Mouse (Mus musculus) bone marrow macrophage, adult 2 months (primary cell): Measurements from ENCODE around the gene Nampt. TPM values are rescaled to one million over a fixed set of nuclear protein-coding genes. Genes with fewer than 3 reads are reported as not detected.

Experiments
- H3K27ac ChIP-seq: 2 replicates; pipeline ENCODE4 v1.5.1; 2012; ENCODE audit warnings: low read depth, low read length; ENCODE audit not compliant: insufficient read depth
- H3K4me1 ChIP-seq: 2 replicates; pipeline ENCODE4 v1.6.1; 2012; ENCODE audit warnings: low read length; ENCODE audit not compliant: control insufficient read depth, insufficient read depth
- H3K4me3 ChIP-seq: 2 replicates; pipeline ENCODE4 v1.5.1; 2012; ENCODE audit warnings: mild to moderate bottlenecking, low read length, moderate library complexity; ENCODE audit not compliant: insufficient read depth
- CTCF ChIP-seq: IDR thresholded peaks from 2 replicates; pipeline ENCODE4 v1.5.1; 2012; ENCODE audit warnings: low read depth, mild to moderate bottlenecking, low read length, moderate library complexity
- POLR2A ChIP-seq: IDR thresholded peaks from 2 replicates; pipeline ENCODE4 v1.6.1; 2012; ENCODE audit warnings: mild to moderate bottlenecking, low read depth, low read length, borderline replicate concordance
- polyA plus RNA-seq: library from polyadenylated mRNA; stranded (reverse); fragments of >200 nt; gene quantifications from 2 replicates; pipeline ENCODE4 v1.2.4, GENCODE M21; 2012; ENCODE audit not compliant: missing spikeins, insufficient read depth, insufficient read length

The Nampt gene
- polyA plus RNA-seq, 1 experiment, result 112 TPM

DNA sequence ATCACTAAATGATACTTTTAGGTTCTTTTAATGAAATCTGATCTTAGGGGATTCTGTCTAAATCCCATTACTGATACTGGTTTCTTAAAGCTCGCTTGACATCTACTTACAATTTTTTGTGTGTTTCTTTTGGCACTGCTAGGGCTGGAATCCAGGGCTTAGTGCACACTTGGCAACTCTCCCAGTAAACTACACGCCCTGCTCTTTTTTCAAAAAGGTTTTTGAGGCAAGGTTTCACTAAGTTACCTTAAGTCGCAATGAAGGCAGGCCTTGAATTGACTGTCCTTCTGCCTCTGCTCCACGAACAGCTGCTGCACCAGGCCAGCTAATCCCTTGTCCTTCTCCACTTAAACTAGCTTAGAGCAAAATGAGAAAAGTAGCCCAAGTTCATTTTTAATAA, 15.9 kb downstream of the Nampt start:
- no peaks in the 10 kb centered on the region for H3K4me1 ChIP-seq
- H3K4me3 ChIP-seq, result no peak overlapping the region
- no peak for TF ChIP-seq POLR2A
- TF ChIP-seq CTCF, result no peak
- H3K27ac ChIP-seq, result no peak overlapping the region

GRCm38 (mm10) chr12:32838406-32838805, 19.1 kb downstream of the Nampt start:
- Histone ChIP-seq H3K4me1 (peaks cover 7% of the 10 kb centered on the region), H3K4me3 (no peak overlapping the region)
- no peak for TF ChIP-seq POLR2A
- no peak for TF ChIP-seq CTCF

GRCm38 (mm10) chr12:32838954-32839353, 19.6 kb downstream of the Nampt start:
- Histone ChIP-seq H3K27ac (no peak overlapping the region), H3K4me1 (peaks cover 7% of the 10 kb centered on the region), H3K4me3 (no peak overlapping the region)
- no peak for TF ChIP-seq POLR2A
- no peak for TF ChIP-seq CTCF

More at GRCm38 (mm10) chr12:32838406-32838805, 19.1 kb downstream of the Nampt start:
- H3K27ac ChIP-seq, result no peak overlapping the region

- TF ChIP-seq CTCF, result no peak
- no peak for TF ChIP-seq POLR2A
- peaks cover 8% of the 10 kb centered on the region for H3K4me1 ChIP-seq
- no peak overlapping the region for H3K27ac ChIP-seq
Measured at GRCm38 (mm10) chr12:32841442-32841900, 22.1 kb downstream of the Nampt start.

GRCm38 (mm10) chr12:32846325-32846724, 27.0 kb downstream of the Nampt start:
- Histone ChIP-seq H3K4me3 (no peak overlapping the region), H3K4me1 (peaks cover 5% of the 10 kb centered on the region), H3K27ac (no peak overlapping the region)
- no peak for TF ChIP-seq CTCF
- no peak for TF ChIP-seq POLR2A

More at GRCm38 (mm10) chr12:32841442-32841900, 22.1 kb downstream of the Nampt start:
- H3K4me3 ChIP-seq, result no peak overlapping the region

DNA sequence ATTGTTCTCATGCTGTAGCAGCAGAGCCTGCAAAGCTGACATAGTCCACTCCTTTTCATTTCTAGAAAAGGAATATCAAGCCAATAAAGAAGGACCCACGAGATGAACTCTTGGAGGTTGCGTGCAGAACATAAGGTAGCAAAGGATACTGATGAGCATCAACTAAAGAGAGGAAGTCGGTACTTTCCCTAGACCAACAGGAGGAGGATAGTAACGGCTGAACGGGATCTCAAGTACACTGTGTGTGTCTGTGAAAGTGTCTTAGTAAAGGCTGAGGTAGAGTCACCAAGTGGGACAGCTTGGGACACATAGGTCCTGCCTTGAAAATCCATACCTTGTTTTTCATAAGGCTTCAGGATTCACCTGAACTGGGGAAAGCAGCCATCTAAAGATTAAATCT, 34.4 kb downstream of the Nampt start:
- Histone ChIP-seq H3K4me1 (peaks cover 38% of the 10 kb centered on the region), H3K27ac (no peak overlapping the region), H3K4me3 (no peak overlapping the region)
- no peak for TF ChIP-seq POLR2A
- TF ChIP-seq CTCF, result no peak

DNA sequence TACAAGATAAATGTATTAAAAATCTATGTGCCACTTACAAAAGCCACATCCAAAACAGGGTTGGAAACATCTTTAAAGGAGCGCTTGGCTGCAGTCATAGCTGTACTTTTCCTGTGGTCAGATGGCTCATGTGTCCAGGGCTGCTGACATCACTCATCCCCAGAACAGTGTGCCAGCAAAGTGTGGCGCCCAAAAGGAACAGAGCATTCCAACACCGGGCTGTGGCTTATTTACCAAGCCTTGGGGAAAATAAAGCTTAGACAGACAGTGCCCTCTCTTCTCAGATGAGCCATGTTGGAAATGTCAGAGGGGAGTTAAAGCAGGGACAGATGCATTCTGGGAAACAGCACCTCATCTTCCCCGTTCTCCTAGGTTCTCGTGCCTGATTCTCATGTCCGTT, 35.5 kb downstream of the Nampt start:
- TF ChIP-seq CTCF (no peak), POLR2A (no peak)
- Histone ChIP-seq H3K4me1 (peaks cover 38% of the 10 kb centered on the region), H3K27ac (peak overlapping the region; percentile 21), H3K4me3 (no peak overlapping the region)

DNA sequence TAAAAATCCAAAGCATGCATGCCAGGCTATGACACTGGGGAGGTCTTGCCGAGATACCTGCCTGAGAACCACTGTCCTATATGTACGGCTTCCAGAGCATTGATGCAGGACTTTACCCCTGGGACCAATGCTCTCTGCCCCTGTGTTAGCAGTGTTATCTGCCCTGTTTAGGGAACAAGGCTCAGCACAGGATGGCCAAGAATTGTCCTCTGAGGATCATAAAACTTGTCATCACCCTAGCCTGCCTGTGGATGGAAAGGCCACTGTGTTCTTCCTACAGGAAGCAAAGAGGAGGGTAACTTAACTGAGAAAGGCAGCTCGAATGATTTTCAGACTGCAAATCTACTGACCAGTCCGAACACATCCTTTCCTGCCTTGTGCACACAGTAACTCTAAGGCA, 36.1 kb downstream of the Nampt start:
- no peak for TF ChIP-seq CTCF
- no peak for TF ChIP-seq POLR2A
- Histone ChIP-seq H3K4me1 (peaks cover 38% of the 10 kb centered on the region), H3K4me3 (no peak overlapping the region), H3K27ac (peak overlapping the region; percentile 90; the same call in 1 of the 2 replicates)

GRCm38 (mm10) chr12:32856707-32857511, 37.6 kb downstream of the Nampt start:
- peak overlapping the region; percentile 90 for H3K27ac ChIP-seq
- peaks cover 38% of the 10 kb centered on the region for H3K4me1 ChIP-seq
- no peak for TF ChIP-seq CTCF
- peak overlapping the region; percentile 18 for H3K4me3 ChIP-seq

- H3K4me1 ChIP-seq, result peaks cover 38% of the 10 kb centered on the region
- no peak overlapping the region for H3K27ac ChIP-seq
- H3K4me3 ChIP-seq, result no peak overlapping the region
- TF ChIP-seq CTCF, result no peak
- no peak for TF ChIP-seq POLR2A
Measured at GRCm38 (mm10) chr12:32858444-32858843, 39.1 kb downstream of the Nampt start.

DNA sequence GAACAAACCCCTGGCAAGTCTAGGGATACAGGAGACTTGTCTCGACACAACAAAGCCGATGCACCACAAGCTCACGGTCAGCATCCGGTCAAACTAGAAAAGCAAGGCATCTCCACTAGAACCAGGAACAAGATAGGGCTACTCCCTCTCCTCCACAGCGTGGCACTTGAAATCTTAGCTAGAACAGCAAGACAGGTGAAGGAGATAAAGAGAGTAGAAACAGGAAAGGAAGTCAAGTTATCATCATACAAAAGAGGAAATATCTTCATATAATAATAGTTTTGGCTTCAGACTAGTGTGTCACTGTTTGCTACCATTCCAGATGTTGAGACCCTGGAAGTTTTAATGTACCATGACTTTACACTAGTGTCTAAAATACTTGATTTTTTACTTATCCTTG, 41.5 kb downstream of the Nampt start:
- Histone ChIP-seq H3K27ac (no peak overlapping the region), H3K4me3 (no peak overlapping the region), H3K4me1 (peaks cover 22% of the 10 kb centered on the region)
- TF ChIP-seq CTCF (no peak), POLR2A (no peak)
